Mouse (Mus musculus): ENCODE data around the gene Dynlt1f. TPM values are rescaled to one million over a fixed set of nuclear protein-coding genes. Genes with fewer than 3 reads are reported as not detected.
"Not testable (repeated sequence)": the region's sequence is repeated elsewhere in the genome, so short reads cannot be mapped to it uniquely, and the experiment has no call there.

Dynlt1f gene
- polyA plus RNA-seq, 1 experiment from 2014 or later = 232 TPM

GRCm38 (mm10) chr17:6602205-6602604 is 53.5 kb downstream of the Dynlt1f start:
- H3K4me2 ChIP-seq; H3K4me1 ChIP-seq (ENCODE audit: control insufficient read depth, insufficient read depth, low read length); ATAC-seq (replicated peaks; ENCODE audit: insufficient number of reproducible peaks, low FRiP score, low TSS enrichment); H3K27me3 ChIP-seq (ENCODE audit: control insufficient read depth, insufficient read depth, low read length); H3K9ac ChIP-seq (ENCODE audit: low read depth, low read length); H3K36me3 ChIP-seq (ENCODE audit: control insufficient read depth, insufficient read depth, low read length); H3K27ac ChIP-seq (ENCODE audit: low read depth, low read length); H3K4me3 ChIP-seq (ENCODE audit: low read depth, low read length); H3K9me3 ChIP-seq (replicated peaks; ENCODE audit: control insufficient read depth, low read length): not testable (repeated sequence)
- 12% methylated on average over 3 of the region's 4 CpGs for WGBS (ENCODE audit: insufficient replicate concordance)

- peak within 1 kb of the TSS; percentile 52 for H3K4me2 ChIP-seq
- not testable (repeated sequence) for H3K27me3 ChIP-seq (ENCODE audit: control insufficient read depth, insufficient read depth, low read length); H3K9ac ChIP-seq (ENCODE audit: low read depth, low read length); H3K27ac ChIP-seq (ENCODE audit: low read depth, low read length); H3K36me3 ChIP-seq (ENCODE audit: control insufficient read depth, insufficient read depth, low read length); H3K9me3 ChIP-seq (replicated peaks; ENCODE audit: control insufficient read depth, low read length); H3K4me1 ChIP-seq (ENCODE audit: control insufficient read depth, insufficient read depth, low read length)
- WGBS (ENCODE audit: insufficient replicate concordance) = 8% methylated on average over 22 of the region's 40 CpGs
- peak; percentile 95 for ATAC-seq (replicated peaks; ENCODE audit: insufficient number of reproducible peaks, low FRiP score, low TSS enrichment)
- H3K4me3 ChIP-seq (ENCODE audit: low read depth, low read length) = peak within 1 kb of the TSS; percentile 29
These were observed 54.3 kb downstream of the Dynlt1f start, which contains the start of gene Dynlt1c for GRCm38 (mm10) chr17:6601204-6601911. Gene Dynlt1c, plus strand, starts transcription at chr17:6601671.

- H3K27me3 ChIP-seq (ENCODE audit: control insufficient read depth, insufficient read depth, low read length); H3K4me3 ChIP-seq (ENCODE audit: low read depth, low read length); H3K4me1 ChIP-seq (ENCODE audit: control insufficient read depth, insufficient read depth, low read length); H3K4me2 ChIP-seq; H3K9ac ChIP-seq (ENCODE audit: low read depth, low read length); H3K36me3 ChIP-seq (ENCODE audit: control insufficient read depth, insufficient read depth, low read length); H3K9me3 ChIP-seq (replicated peaks; ENCODE audit: control insufficient read depth, low read length); ATAC-seq (replicated peaks; ENCODE audit: insufficient number of reproducible peaks, low FRiP score, low TSS enrichment); H3K27ac ChIP-seq (ENCODE audit: low read depth, low read length): not testable (repeated sequence)
- WGBS (ENCODE audit: insufficient replicate concordance) = 87% methylated on average over 4 of the region's 8 CpGs
These were observed 55.3 kb downstream of the Dynlt1f start for GRCm38 (mm10) chr17:6600216-6600911.

- not testable (repeated sequence) for H3K36me3 ChIP-seq (ENCODE audit: control insufficient read depth, insufficient read depth, low read length); H3K27ac ChIP-seq (ENCODE audit: low read depth, low read length); H3K9ac ChIP-seq (ENCODE audit: low read depth, low read length); H3K4me2 ChIP-seq; H3K4me1 ChIP-seq (ENCODE audit: control insufficient read depth, insufficient read depth, low read length); H3K27me3 ChIP-seq (ENCODE audit: control insufficient read depth, insufficient read depth, low read length); H3K4me3 ChIP-seq (ENCODE audit: low read depth, low read length); ATAC-seq (replicated peaks; ENCODE audit: insufficient number of reproducible peaks, low FRiP score, low TSS enrichment); H3K9me3 ChIP-seq (replicated peaks; ENCODE audit: control insufficient read depth, low read length)
- 84% methylated on average over 7 of the region's 7 CpGs for WGBS (ENCODE audit: insufficient replicate concordance)
These were observed 57.3 kb downstream of the Dynlt1f start for GRCm38 (mm10) chr17:6598356-6598755.

Other genes with a start within 250 kb of the Dynlt1f start
- gene Dynlt1b, start 225.8 kb downstream of the Dynlt1f start, polyA plus RNA-seq (2014; fragmentation: Nextera tagmentation; extraction: Ambion mirVana) = 468 and 486 TPM in 2 replicates
- gene Dynlt1c, start 54.2 kb downstream of the Dynlt1f start, polyA plus RNA-seq (2014; fragmentation: Nextera tagmentation; extraction: Ambion mirVana) = 18.1 and 25.8 TPM in 2 replicates
- 0.11 TPM in 1 of 2 replicates, not detected in the other for gene Sytl3, start 3.2 kb upstream of the Dynlt1f start, polyA plus RNA-seq (2014; fragmentation: Nextera tagmentation; extraction: Ambion mirVana)
- 89.2 and 109 TPM in 2 replicates for gene Ezr, start 126.9 kb upstream of the Dynlt1f start, polyA plus RNA-seq (2014; fragmentation: Nextera tagmentation; extraction: Ambion mirVana)

All from heart, embryonic 11.5 days (tissue).